12 mouse cellular contexts compared by ENCODE assay signal in genomic region chr2:93372097-93372571, GRCm38 (mm10). TPM values are rescaled to one million over a fixed set of nuclear protein-coding genes. Genes with fewer than 3 reads are reported as not detected.
DNase-seq lines count a peak whose midpoint lies in the region; ATAC-seq and TF ChIP-seq lines count a peak whose summit lies in the region.
"Had no signal": no experiment of that assay in that cellular context is flagged by ENCODE, and none has a peak within 500 bp of the region (broad histone marks: within the 10 kb centered on the region; RNA-seq: fewer than 3 reads in every experiment).

No protein-coding gene starts in this region.

- H3K9me3 ChIP-seq in heart, embryonic 16.5 days (replicated peaks; ENCODE audit: control insufficient read depth, low read length), result peaks cover 2% of the 10 kb centered on the region; the same call in 1 of the 2 replicates
- H3K9me3 ChIP-seq in midbrain, embryonic 10.5 days (replicated peaks), result 0 out of 2 replicates have a peak, but pooled peaks cover 3% of the 10 kb centered on the region
- H3K9me3 ChIP-seq in midbrain, embryonic 15.5 days, result no peaks in the 10 kb centered on the region
- H3K9me3 ChIP-seq in stomach, postnatal 0 days (ENCODE audit: control insufficient read depth, low read length), result no peaks in the 10 kb centered on the region
- H3K9me3 ChIP-seq in forebrain, postnatal 0 days (ENCODE audit: low read length), result no peaks in the 10 kb centered on the region
- H3K9me3 ChIP-seq: liver, embryonic 15.5 days had no signal

- WGBS in heart, embryonic 16.5 days, result 5% methylated on average over 2 of the region's 6 CpGs
- WGBS in midbrain, embryonic 10.5 days, result 25% methylated on average over 6 of the region's 6 CpGs
- whole genome bisulfite sequencing in midbrain, embryonic 15.5 days, result 32% methylated on average over 3 of the region's 6 CpGs
- 29% methylated on average over 2 of the region's 6 CpGs for WGBS in stomach, postnatal 0 days
- 24% methylated on average over 6 of the region's 6 CpGs for WGBS in forebrain, postnatal 0 days

- H3K4me3 ChIP-seq in heart, embryonic 16.5 days (ENCODE audit: low read length), result no peak overlapping the region
- no peak overlapping the region for H3K4me3 ChIP-seq in midbrain, embryonic 10.5 days
- H3K4me3 ChIP-seq in midbrain, embryonic 15.5 days, result no peak overlapping the region
- H3K4me3 ChIP-seq in stomach, postnatal 0 days (ENCODE audit: low read depth, low read length), result no peak overlapping the region
- no peak overlapping the region for H3K4me3 ChIP-seq in forebrain, postnatal 0 days (ENCODE audit: low read depth, low read length)
- H3K4me3 ChIP-seq: layer of hippocampus, adult 2 months; liver, embryonic 15.5 days had no signal

- H3K27me3 ChIP-seq in heart, embryonic 16.5 days (ENCODE audit: control insufficient read depth, insufficient read depth, low read length), result no peaks in the 10 kb centered on the region
- H3K27me3 ChIP-seq in midbrain, embryonic 10.5 days (ENCODE audit: low read depth, poor library complexity, severe bottlenecking), result no peaks in the 10 kb centered on the region
- H3K27me3 ChIP-seq in midbrain, embryonic 15.5 days (replicated peaks), result no peaks in the 10 kb centered on the region
- H3K27me3 ChIP-seq in stomach, postnatal 0 days (ENCODE audit: control insufficient read depth, insufficient read depth, low read length), result no peaks in the 10 kb centered on the region
- no peaks in the 10 kb centered on the region for H3K27me3 ChIP-seq in forebrain, postnatal 0 days (ENCODE audit: insufficient read depth, low read length)

- no peak for TF ChIP-seq CTCF in stomach, postnatal 0 days (IDR thresholded peaks at IDR 0.05; ENCODE audit: low read depth)
- TF ChIP-seq CTCF in forebrain, postnatal 0 days (IDR thresholded peaks at IDR 0.05; ENCODE audit: low read depth), result no peak

- no peak for TF ChIP-seq EP300 in stomach, postnatal 0 days (optimal IDR thresholded peaks at IDR 0.05)

- ATAC-seq in heart, embryonic 16.5 days (replicated peaks; ENCODE audit: extremely low read depth, insufficient read depth, low FRiP score), result peak; percentile 52; the same call in 1 of the 2 replicates
- no peak for ATAC-seq in midbrain, embryonic 15.5 days (replicated peaks)
- ATAC-seq in stomach, postnatal 0 days (ENCODE audit: low FRiP score, low TSS enrichment), result 0 out of 2 replicates have a peak, but pooled peaks have one; percentile 24
- ATAC-seq in forebrain, postnatal 0 days, result no peak

- H3K9ac ChIP-seq in heart, embryonic 16.5 days (ENCODE audit: low read length), result no peak overlapping the region
- H3K9ac ChIP-seq in midbrain, embryonic 15.5 days, result no peak overlapping the region
- H3K9ac ChIP-seq in stomach, postnatal 0 days (ENCODE audit: low read length), result no peak overlapping the region
- no peak overlapping the region for H3K9ac ChIP-seq in forebrain, postnatal 0 days
- H3K9ac ChIP-seq: liver, embryonic 15.5 days had no signal

- intact Hi-C loops in heart, postnatal 36 days (cut with DNase I), result no loop called here

- no peak overlapping the region for H3K4me2 ChIP-seq in heart, embryonic 16.5 days (ENCODE audit: low read depth, low read length)
- no peak overlapping the region for H3K4me2 ChIP-seq in midbrain, embryonic 15.5 days
- H3K4me2 ChIP-seq in stomach, postnatal 0 days (replicated peaks; ENCODE audit: low read depth), result no peak overlapping the region
- H3K4me2 ChIP-seq in forebrain, postnatal 0 days (ENCODE audit: low read depth), result no peak overlapping the region
- H3K4me2 ChIP-seq: liver, embryonic 15.5 days had no signal

- 0 out of 2 replicates have a peak overlapping the region, but pooled peaks have one; percentile 30 for H3K27ac ChIP-seq in heart, embryonic 16.5 days (ENCODE audit: low read length)
- H3K27ac ChIP-seq in midbrain, embryonic 10.5 days (replicated peaks), result peak overlapping the region; percentile 49
- H3K27ac ChIP-seq in midbrain, embryonic 15.5 days, result no peak overlapping the region
- H3K27ac ChIP-seq in stomach, postnatal 0 days (replicated peaks), result no peak overlapping the region
- H3K27ac ChIP-seq in forebrain, postnatal 0 days (ENCODE audit: low read depth, low read length), result no peak overlapping the region
- H3K27ac ChIP-seq: layer of hippocampus, adult 2 months; liver, embryonic 15.5 days had no signal

- H3K4me1 ChIP-seq in heart, embryonic 16.5 days (ENCODE audit: control insufficient read depth, insufficient read depth, low read length), result 0 out of 2 replicates have a peak, but pooled peaks cover 2% of the 10 kb centered on the region
- peaks cover 31% of the 10 kb centered on the region for H3K4me1 ChIP-seq in midbrain, embryonic 10.5 days
- peaks cover 13% of the 10 kb centered on the region for H3K4me1 ChIP-seq in midbrain, embryonic 15.5 days
- no peaks in the 10 kb centered on the region for H3K4me1 ChIP-seq in stomach, postnatal 0 days (replicated peaks; ENCODE audit: control insufficient read depth, insufficient read depth)
- no peaks in the 10 kb centered on the region for H3K4me1 ChIP-seq in forebrain, postnatal 0 days (ENCODE audit: insufficient read depth)
- H3K4me1 ChIP-seq: liver, embryonic 15.5 days had no signal

- H3K36me3 ChIP-seq in heart, embryonic 16.5 days (ENCODE audit: control insufficient read depth, insufficient read depth), result no peaks in the 10 kb centered on the region
- H3K36me3 ChIP-seq in midbrain, embryonic 10.5 days, result no peaks in the 10 kb centered on the region
- no peaks in the 10 kb centered on the region for H3K36me3 ChIP-seq in midbrain, embryonic 15.5 days (replicated peaks)
- H3K36me3 ChIP-seq in stomach, postnatal 0 days (ENCODE audit: control insufficient read depth, insufficient read depth, low read length), result no peaks in the 10 kb centered on the region
- no peaks in the 10 kb centered on the region for H3K36me3 ChIP-seq in forebrain, postnatal 0 days (ENCODE audit: insufficient read depth)
- H3K36me3 ChIP-seq: liver, embryonic 15.5 days had no signal

- DNase-seq in heart, postnatal 36 days, result no peak
- DNase-seq in midbrain, embryonic 10.5 days (ENCODE audit: low spot score), result no peak
- DNase-seq in embryo, embryonic 11 days, result peak; percentile 53
- no peak for DNase-seq in stomach, postnatal 0 days (ENCODE audit: low spot score)
- no peak for DNase-seq in forebrain, postnatal 0 days
- DNase-seq in B cell, adult 2 months, result no peak
- DNase-seq: right cerebral cortex, postnatal 4 days; thymus, postnatal 25 days had no signal

RNA-seq across cellular contexts. Expression of gene Tspan18, which starts 37.8 kb away (rescaled TPM):
- polyA plus RNA-seq in heart, embryonic 16.5 days (2015; fragmentation: Nextera tagmentation; extraction: Ambion mirVana), result 28.5 and 33.9 TPM in 2 replicates
- 10 to 100 TPM; 12.4 to 16.2 TPM for total RNA-seq in heart, postnatal 36 days (2021)
- polyA plus RNA-seq in midbrain, embryonic 10.5 days (2016; fragmentation: Nextera tagmentation; extraction: Ambion mirVana), result 45.0 and 48.4 TPM in 2 replicates
- polyA plus RNA-seq in midbrain, embryonic 15.5 days (2015; fragmentation: Nextera tagmentation; extraction: Ambion mirVana), result 20.1 and 22.6 TPM in 2 replicates
- 8.2 and 8.7 TPM in 2 replicates for polyA plus RNA-seq in stomach, postnatal 0 days (2015; fragmentation: Nextera tagmentation; extraction: Ambion mirVana)
- 14.8 and 23.1 TPM in 2 replicates for total RNA-seq in forebrain, postnatal 0 days (2014; rRNA removed)
- polyA plus RNA-seq in forebrain, postnatal 0 days (2015; fragmentation: Nextera tagmentation; extraction: Ambion mirVana), result 14.4 and 18.1 TPM in 2 replicates

Comparison
In these comparisons a context has a peak if more than half of its experiments do, and no peak if none do; other contexts are left out.
1. H3K27ac ChIP-seq: peak in heart, embryonic 16.5 days (single experiment) and midbrain, embryonic 10.5 days (single experiment); none in midbrain, embryonic 15.5 days (single experiment), stomach, postnatal 0 days (single experiment) and forebrain, postnatal 0 days (single experiment).
2. ATAC-seq: peak in heart, embryonic 16.5 days (single experiment) and stomach, postnatal 0 days (single experiment); none in midbrain, embryonic 15.5 days (single experiment) and forebrain, postnatal 0 days (single experiment).